Mouse (Mus musculus) intestine, embryonic 15.5 days (tissue): ENCODE data around the gene Ptprc. TPM values are rescaled to one million over a fixed set of nuclear protein-coding genes. Genes with fewer than 3 reads are reported as not detected.

Source experiments
- ATAC-seq: fragments of 200-750 bp; cut with Nextera tagmentation; 2 replicates; pipeline ENCODE4 v1.8.0; 2017; ENCODE audit warnings: moderate TSS enrichment, moderate library complexity
- H3K27ac ChIP-seq: fragments of 300-500 bp; sonication (generic); 2 replicates; pipeline ENCODE4 v1.5.1; 2015; ENCODE audit warnings: mild to moderate bottlenecking, inconsistent platforms
- H3K27me3 ChIP-seq: fragments of 300-500 bp; sonication (generic); replicated peaks from 2 replicates; pipeline ENCODE4 v1.6.1; 2015; ENCODE audit warnings: inconsistent platforms
- H3K36me3 ChIP-seq: fragments of 300-500 bp; sonication (generic); 2 replicates; pipeline ENCODE4 v1.6.1; 2015; ENCODE audit warnings: inconsistent platforms
- H3K4me1 ChIP-seq: fragments of 300-500 bp; sonication (generic); replicated peaks from 2 replicates; pipeline ENCODE4 v1.6.1; 2015; ENCODE audit warnings: inconsistent platforms
- H3K4me2 ChIP-seq: fragments of 300-500 bp; sonication (generic); replicated peaks from 2 replicates; pipeline ENCODE4 v1.6.1; 2015; ENCODE audit warnings: mild to moderate bottlenecking, inconsistent platforms
- H3K4me3 ChIP-seq: fragments of 300-500 bp; sonication (generic); replicated peaks from 2 replicates; pipeline ENCODE4 v1.5.1; 2015; ENCODE audit warnings: inconsistent platforms
- H3K9ac ChIP-seq: fragments of 300-500 bp; sonication (generic); 2 replicates; pipeline ENCODE4 v1.6.1; 2015; ENCODE audit warnings: inconsistent platforms
- H3K9me3 ChIP-seq: fragments of 300-500 bp; sonication (generic); 2 replicates; pipeline ENCODE4 v1.6.1; 2016; ENCODE audit warnings: inconsistent platforms
- WGBS: fragments of 180-500 bp; shearing (Covaris S2); methylation state at CpG from one replicate; pipeline ENCODE4 v1.1.7; 2015; 5-methylcytosine and 5-hydroxymethylcytosine counted together
- polyA plus RNA-seq: library from polyadenylated mRNA; unstranded; fragments of >200 nt; fragmentation: Nextera tagmentation; extraction: Ambion mirVana; gene quantifications from 2 replicates; pipeline ENCODE4 v1.2.1, GENCODE M21; 2015

Ptprc gene
- polyA plus RNA-seq, 1 experiment from 2014 or later: 6.3 TPM

DNA sequence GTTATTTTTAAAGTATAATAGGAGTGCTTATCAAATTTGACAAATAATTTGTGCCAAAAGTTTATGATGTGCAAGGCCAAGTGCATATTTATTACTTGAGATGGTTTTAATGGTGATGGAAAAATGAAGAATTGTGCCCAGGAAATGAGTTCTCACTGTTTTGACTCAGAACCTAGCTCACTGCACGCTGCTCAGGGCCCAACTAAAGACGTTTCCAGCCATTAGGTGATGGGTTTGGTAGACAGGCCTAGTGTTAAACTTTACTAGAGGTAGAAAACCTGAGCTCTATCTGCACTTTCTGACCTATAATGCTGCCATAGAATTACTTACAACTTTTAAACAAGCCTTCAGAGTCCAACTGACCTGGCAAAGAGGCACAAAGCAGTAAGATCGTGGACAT, 3.0 kb downstream of the Ptprc start:
- 66% methylated on average over 3 of the region's 3 CpGs for WGBS
- ATAC-seq: no peak

DNA sequence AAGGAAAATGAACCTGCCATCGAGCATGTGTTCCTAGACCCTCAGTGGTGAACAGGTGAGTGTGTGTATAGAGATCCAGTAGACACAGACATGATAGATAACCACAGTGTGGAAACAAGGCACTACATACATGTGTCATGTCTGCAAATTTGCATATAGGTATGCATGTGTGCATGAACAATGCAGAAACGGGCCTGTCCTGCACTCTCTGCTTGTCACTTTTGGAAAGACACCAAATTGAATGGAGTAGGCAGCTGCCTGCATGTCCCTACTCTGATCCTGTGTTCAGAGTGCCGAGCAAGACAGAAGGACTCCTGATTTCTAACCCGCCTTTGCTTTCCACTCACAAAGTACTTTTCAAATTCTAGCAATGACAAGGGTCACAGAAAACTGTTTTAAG, 3.4 kb downstream of the Ptprc start:
- ATAC-seq: no peak
- H3K4me3 ChIP-seq: no peak overlapping the region

More for the DNA sequence above, 3.0 kb downstream of the Ptprc start:
- Histone ChIP-seq H3K4me2 (no peak overlapping the region), H3K4me3 (no peak overlapping the region), H3K27me3 (no peaks in the 10 kb centered on the region), H3K36me3 (no peaks in the 10 kb centered on the region), H3K9ac (no peak overlapping the region), H3K9me3 (no peaks in the 10 kb centered on the region), H3K4me1 (no peaks in the 10 kb centered on the region), H3K27ac (no peak overlapping the region)

DNA sequence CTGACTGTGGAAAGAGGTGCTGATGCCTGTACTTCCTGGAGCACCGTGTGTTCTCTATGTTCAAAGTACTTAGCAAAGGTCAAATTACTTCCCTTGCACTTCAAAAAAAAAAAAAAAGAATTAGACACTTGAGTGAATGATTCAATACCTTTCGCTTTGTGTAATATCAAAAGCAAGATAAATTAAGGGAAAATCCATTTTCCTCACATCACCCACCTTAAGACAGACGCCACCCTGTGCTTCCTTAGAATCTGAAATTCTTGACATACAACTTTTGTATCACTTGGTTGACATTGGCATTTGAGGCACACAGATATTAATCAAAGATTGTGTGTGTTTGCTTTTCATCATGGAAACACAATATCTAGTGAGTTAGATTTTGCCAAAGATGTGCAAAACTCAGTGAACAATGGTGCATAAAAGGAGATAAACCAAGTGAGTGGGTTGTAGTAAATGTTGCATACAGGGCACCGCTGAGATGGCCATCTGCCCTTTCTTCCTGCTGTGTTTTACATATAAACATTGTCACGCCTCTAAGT, 9.2 kb downstream of the Ptprc start:
- ATAC-seq: no peak
- Histone ChIP-seq H3K27ac (no peak overlapping the region), H3K4me2 (no peak overlapping the region), H3K36me3 (no peaks in the 10 kb centered on the region), H3K4me3 (no peak overlapping the region), H3K9ac (no peak overlapping the region), H3K4me1 (no peaks in the 10 kb centered on the region), H3K27me3 (no peaks in the 10 kb centered on the region), H3K9me3 (no peaks in the 10 kb centered on the region)
- 69% methylated on average over 5 of the region's 5 CpGs for WGBS

More for the DNA sequence above, 3.4 kb downstream of the Ptprc start:
- H3K27ac ChIP-seq: no peak overlapping the region
- no peaks in the 10 kb centered on the region for H3K36me3 ChIP-seq
- no peaks in the 10 kb centered on the region for H3K4me1 ChIP-seq
- WGBS: 83% methylated on average over 4 of the region's 4 CpGs
- H3K4me2 ChIP-seq: no peak overlapping the region
- no peak overlapping the region for H3K9ac ChIP-seq
- no peaks in the 10 kb centered on the region for H3K9me3 ChIP-seq
- no peaks in the 10 kb centered on the region for H3K27me3 ChIP-seq

DNA sequence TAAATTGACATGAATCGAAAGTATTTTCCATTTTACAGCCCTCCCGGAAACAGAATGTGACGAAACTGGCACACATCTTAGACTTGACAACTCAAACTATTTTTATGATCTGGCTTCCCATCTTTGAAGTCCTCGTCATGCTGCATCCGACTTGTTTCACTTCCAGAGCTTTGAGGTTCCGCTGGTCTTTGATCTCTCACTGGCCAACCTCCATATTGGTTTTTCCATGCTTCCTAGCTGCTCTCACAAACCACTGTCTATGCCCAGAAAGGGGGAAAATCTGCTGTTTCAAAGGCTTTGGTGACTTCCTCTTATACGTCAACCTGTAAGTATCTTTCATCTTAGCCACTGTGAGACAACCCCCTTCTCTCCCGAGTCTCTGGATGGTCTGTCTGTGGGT, 12.9 kb downstream of the Ptprc start:
- Histone ChIP-seq H3K4me3 (no peak overlapping the region), H3K4me2 (no peak overlapping the region), H3K36me3 (no peaks in the 10 kb centered on the region), H3K9ac (no peak overlapping the region), H3K9me3 (no peaks in the 10 kb centered on the region), H3K27me3 (no peaks in the 10 kb centered on the region), H3K27ac (no peak overlapping the region), H3K4me1 (no peaks in the 10 kb centered on the region)
- no peak for ATAC-seq
- WGBS: 90% methylated on average over 8 of the region's 8 CpGs

DNA sequence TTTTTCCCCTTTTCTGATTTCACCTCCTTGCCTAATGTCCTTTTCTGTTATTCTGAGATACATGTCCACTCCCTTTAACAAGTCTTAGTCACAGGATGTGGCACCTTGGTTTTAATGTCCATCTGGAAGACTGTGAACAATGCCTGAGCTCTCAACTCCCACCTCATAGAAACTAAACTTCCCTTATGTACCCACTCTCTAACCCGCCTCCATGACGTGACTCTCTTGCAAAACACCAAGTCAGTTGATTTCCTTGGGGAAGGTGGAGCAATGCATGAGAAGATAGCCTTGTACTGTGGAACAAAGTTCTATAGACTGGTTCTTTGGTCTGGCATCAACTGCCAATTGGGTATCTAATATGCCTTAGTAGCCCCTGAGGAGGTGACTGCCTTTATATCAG, 16.6 kb downstream of the Ptprc start:
- no peak for ATAC-seq
- H3K4me3 ChIP-seq: no peak overlapping the region
- no peak overlapping the region for H3K9ac ChIP-seq
- 86% methylated on average over 2 of the region's 2 CpGs for WGBS
- no peak overlapping the region for H3K4me2 ChIP-seq
- no peaks in the 10 kb centered on the region for H3K9me3 ChIP-seq
- H3K27me3 ChIP-seq: no peaks in the 10 kb centered on the region
- H3K36me3 ChIP-seq: no peaks in the 10 kb centered on the region
- H3K27ac ChIP-seq: no peak overlapping the region
- H3K4me1 ChIP-seq: no peaks in the 10 kb centered on the region

DNA sequence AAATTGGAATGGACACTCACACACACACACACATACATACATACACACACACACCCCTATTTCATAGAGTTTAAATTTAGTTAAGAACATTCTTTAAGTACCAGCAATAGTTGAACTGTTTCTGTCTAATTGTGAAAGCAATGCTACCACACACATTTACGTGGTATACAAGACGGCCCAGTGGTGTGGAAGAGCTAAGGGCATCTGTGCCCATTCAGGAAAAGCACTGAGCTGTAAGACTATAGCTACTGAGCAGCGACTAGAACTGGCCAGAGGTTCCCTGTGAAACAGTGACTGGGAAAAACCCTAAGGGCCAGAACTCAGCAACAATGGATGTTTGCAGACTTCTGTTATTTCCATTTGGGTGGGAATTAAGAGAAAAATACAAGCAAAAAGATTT, 17.3 kb downstream of the Ptprc start:
- 76% methylated on average over 3 of the region's 3 CpGs for WGBS
- Histone ChIP-seq H3K9ac (no peak overlapping the region), H3K27ac (no peak overlapping the region), H3K9me3 (no peaks in the 10 kb centered on the region), H3K27me3 (no peaks in the 10 kb centered on the region), H3K4me1 (no peaks in the 10 kb centered on the region), H3K4me3 (no peak overlapping the region), H3K36me3 (no peaks in the 10 kb centered on the region), H3K4me2 (no peak overlapping the region)
- ATAC-seq: no peak

DNA sequence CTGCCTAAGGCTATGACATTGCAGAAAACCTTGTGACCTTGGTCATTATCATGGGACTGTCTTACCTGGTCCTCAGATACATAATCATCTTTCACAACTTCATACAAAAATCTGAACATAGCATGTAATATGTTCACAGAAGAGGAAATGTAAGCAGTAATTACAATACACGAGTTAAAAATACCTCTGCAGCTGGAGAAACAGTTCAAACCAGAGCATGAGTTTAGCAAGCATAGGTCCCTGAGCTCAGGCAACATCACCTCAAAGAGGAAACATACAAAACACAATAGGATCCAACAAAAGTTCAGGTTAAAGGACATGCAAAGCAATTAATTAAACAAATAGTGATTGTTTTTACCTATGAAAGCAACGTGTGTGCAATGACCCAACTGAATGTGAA, 17.8 kb downstream of the Ptprc start:
- 73% methylated on average over 2 of the region's 2 CpGs for whole genome bisulfite sequencing
- no peaks in the 10 kb centered on the region for H3K27me3 ChIP-seq
- H3K27ac ChIP-seq: no peak overlapping the region
- no peaks in the 10 kb centered on the region for H3K4me1 ChIP-seq
- no peak for ATAC-seq
- H3K36me3 ChIP-seq: no peaks in the 10 kb centered on the region
- no peaks in the 10 kb centered on the region for H3K9me3 ChIP-seq
- H3K9ac ChIP-seq: no peak overlapping the region
- H3K4me2 ChIP-seq: no peak overlapping the region
- H3K4me3 ChIP-seq: no peak overlapping the region

DNA sequence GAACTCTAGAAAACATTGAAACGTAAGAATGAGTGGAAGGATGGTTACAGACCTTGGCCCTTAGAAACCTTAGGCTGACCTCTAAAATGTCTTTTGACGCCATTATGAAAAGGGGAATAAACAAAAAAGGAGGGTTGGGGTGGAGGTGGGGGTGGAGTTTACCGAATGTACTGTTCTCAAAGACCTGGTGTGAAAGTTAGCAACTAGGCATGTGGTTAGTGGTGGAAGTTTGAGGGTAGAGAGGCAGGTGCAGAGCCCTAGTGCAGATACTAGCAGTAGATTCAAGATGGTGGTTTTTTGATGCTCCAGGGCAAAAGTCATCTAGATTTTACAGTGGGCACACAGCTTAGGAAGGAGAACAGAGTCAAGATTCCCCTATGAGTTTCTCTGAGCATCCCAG, 18.5 kb downstream of the Ptprc start:
- Histone ChIP-seq H3K4me1 (no peaks in the 10 kb centered on the region), H3K9me3 (no peaks in the 10 kb centered on the region), H3K4me2 (no peak overlapping the region), H3K4me3 (no peak overlapping the region), H3K9ac (no peak overlapping the region), H3K27ac (no peak overlapping the region), H3K36me3 (no peaks in the 10 kb centered on the region), H3K27me3 (no peaks in the 10 kb centered on the region)
- WGBS: 74% methylated on average over 3 of the region's 3 CpGs
- no peak for ATAC-seq

DNA sequence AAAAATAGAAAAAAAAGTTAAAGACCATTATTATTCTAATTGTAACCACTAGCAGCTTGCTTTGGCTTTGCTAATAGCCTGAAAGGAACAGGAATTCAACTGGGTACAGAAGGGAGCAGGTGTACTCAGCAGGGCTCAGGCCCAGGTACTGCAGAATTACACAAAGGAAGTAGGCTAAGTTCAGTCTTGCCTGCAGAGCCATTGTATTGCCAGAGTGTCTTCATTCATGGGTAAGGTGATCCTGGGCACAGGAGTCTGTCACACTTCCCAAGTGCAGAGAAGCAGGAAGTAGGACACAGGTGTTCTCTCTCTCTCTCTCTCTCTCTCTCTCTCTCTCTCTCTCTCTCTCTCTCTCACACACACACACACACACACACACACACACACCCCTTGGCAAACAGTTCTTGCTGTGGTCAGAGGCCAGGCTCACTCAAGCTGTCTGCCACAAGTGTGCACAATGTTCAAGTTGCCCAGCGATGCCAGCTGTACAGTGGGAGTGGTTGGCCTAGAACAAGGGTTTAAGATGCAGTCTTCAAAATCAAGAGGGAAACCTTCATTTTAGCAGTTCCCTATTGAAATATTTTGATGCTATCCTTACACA, 21.2 kb downstream of the Ptprc start:
- Histone ChIP-seq H3K4me3 (no peak overlapping the region), H3K27me3 (no peaks in the 10 kb centered on the region), H3K4me2 (no peak overlapping the region), H3K4me1 (no peaks in the 10 kb centered on the region), H3K36me3 (no peaks in the 10 kb centered on the region), H3K9ac (no peak overlapping the region), H3K9me3 (no peaks in the 10 kb centered on the region), H3K27ac (no peak overlapping the region)
- no peak for ATAC-seq
- WGBS: 54% methylated on average over 1 of the region's 1 CpGs

DNA sequence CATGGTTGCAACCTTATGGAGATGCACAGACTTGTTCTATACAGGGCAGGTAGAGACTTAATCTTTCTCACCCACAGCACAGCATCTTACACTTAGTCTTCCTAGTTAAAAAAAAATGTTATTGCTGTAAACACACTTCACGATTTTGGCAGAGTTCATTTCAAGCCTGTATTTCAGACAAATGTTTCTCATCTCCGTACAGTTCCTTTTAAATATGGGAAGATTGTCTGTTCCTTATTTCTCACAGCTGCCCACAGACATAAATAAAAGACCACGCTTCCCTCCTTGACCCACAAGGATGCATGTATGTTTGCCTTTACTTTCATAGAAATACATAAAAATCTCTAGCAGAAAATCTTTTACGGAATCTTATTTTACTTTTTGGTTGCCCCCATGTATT, 22.4 kb downstream of the Ptprc start:
- H3K4me3 ChIP-seq: no peak overlapping the region
- no peak overlapping the region for H3K27ac ChIP-seq
- H3K4me2 ChIP-seq: no peak overlapping the region
- H3K4me1 ChIP-seq: no peaks in the 10 kb centered on the region
- WGBS: 62% methylated on average over 4 of the region's 4 CpGs
- no peak overlapping the region for H3K9ac ChIP-seq
- ATAC-seq: no peak
- no peaks in the 10 kb centered on the region for H3K9me3 ChIP-seq
- no peaks in the 10 kb centered on the region for H3K27me3 ChIP-seq
- no peaks in the 10 kb centered on the region for H3K36me3 ChIP-seq

DNA sequence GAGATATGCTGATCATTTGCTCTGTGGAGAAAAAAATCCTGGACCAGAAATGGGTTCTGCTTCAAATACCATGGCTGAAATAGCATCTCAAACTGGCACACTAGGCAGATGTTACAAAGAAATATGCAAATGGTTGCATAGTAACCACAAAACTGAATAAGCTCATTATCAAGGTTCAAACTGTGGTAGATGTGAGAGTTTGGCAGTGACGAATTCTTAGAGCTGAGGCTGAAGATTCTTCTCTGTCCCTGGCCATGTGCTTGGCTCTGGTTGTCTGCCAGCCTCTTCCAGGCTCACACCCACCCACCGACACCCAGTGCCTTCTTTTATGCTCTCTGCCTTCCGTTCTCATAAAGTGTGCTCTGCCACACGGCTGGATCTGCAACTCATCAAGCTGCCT, 26.7 kb downstream of the Ptprc start:
- Histone ChIP-seq H3K36me3 (no peaks in the 10 kb centered on the region), H3K27me3 (no peaks in the 10 kb centered on the region), H3K4me2 (no peak overlapping the region), H3K9ac (no peak overlapping the region), H3K4me1 (no peaks in the 10 kb centered on the region), H3K9me3 (no peaks in the 10 kb centered on the region), H3K27ac (no peak overlapping the region), H3K4me3 (no peak overlapping the region)
- no peak for ATAC-seq
- WGBS: 36% methylated on average over 4 of the region's 4 CpGs

DNA sequence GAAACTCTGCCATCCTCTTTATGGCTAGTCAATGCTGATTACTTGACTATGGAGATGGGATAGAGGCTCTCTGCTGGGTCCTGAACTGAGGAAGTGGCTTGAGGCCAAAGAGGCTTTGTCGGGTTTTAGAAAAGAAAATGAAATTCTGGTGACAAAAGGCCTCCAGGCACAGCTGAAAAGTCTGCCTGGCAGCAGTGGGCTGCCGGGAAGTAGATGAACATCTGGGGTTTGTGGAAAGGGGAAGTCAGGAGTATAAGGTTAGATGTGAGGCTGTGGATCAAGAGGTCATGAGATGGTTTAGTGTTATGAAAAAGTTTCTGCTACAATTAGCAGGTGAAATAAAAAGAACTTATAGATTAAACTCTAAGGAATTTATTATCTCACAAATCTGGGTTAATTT, 29.9 kb downstream of the Ptprc start:
- no peaks in the 10 kb centered on the region for H3K4me1 ChIP-seq
- no peak overlapping the region for H3K4me3 ChIP-seq
- WGBS: 61% methylated on average over 2 of the region's 2 CpGs
- no peak overlapping the region for H3K27ac ChIP-seq
- H3K36me3 ChIP-seq: no peaks in the 10 kb centered on the region
- no peak overlapping the region for H3K4me2 ChIP-seq
- ATAC-seq: no peak
- H3K27me3 ChIP-seq: no peaks in the 10 kb centered on the region
- no peak overlapping the region for H3K9ac ChIP-seq
- H3K9me3 ChIP-seq: no peaks in the 10 kb centered on the region

DNA sequence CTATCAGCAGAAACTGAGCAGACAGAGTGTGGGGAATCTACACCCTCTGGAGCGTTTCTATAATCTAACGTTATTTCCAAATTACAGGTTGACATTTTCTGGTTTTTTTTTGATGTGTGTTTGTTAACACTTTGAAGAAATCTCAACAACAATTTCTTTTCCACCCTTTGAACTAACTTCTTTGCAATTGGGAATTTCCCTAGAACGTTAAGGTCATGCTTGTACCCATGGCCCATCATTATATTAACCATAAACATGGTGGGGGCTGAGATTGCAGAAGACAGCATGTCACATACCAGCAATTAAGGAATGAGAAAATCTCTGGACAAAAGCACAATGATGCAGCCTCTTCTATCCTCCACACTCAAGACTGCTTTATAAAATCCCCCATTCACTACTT, 30.4 kb downstream of the Ptprc start:
- H3K4me3 ChIP-seq: no peak overlapping the region
- no peak for ATAC-seq
- H3K9me3 ChIP-seq: no peaks in the 10 kb centered on the region
- no peaks in the 10 kb centered on the region for H3K4me1 ChIP-seq
- WGBS: 83% methylated on average over 3 of the region's 3 CpGs
- no peak overlapping the region for H3K4me2 ChIP-seq
- no peak overlapping the region for H3K9ac ChIP-seq
- no peak overlapping the region for H3K27ac ChIP-seq
- no peaks in the 10 kb centered on the region for H3K27me3 ChIP-seq
- H3K36me3 ChIP-seq: no peaks in the 10 kb centered on the region
